Mouse (Mus musculus) telencephalon, adult 2 months (tissue): ENCODE measurements around the gene Ppp1r35.

Experiments used
- DNase-seq: peaks from one replicate; pipeline ENCODE4 v3.0.0-alpha.2; 2011; ENCODE audit warnings: low read depth, low spot score

Ppp1r35 gene

DNA sequence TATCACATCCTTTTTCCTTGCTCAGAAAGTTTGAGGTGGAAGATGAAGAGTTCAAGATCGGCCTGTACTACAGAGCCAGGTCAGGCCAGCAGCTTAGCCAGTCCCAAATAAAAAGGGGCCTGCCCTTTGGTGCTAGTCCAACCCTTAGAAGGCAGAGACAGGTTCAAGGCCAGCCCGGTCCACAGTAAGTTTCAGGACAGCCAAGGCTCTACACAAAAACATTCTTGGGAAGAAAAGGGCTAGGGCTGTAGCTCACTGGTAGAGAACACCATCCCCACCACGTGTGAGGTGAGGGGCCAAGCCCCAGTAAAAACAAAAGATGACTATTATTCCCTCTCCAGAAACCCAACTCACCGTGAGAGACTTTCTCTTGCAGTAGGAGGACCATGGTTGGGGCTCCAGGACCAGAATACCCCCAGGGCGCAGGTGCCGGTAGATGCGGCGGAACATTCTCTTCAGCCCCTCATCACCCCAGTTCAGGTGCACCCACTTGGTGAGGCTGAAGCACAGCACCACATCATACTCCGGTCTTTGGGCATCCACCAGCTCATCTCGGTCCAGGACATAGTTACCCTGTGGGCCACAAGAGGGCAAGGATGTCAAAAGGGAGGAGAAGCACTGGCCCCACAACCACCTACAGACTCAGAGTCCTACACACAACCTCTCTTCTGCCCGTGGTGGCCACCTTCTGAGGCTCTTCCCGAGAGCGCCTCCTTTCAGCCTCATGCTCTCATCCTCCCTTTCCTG lies 4.3 kb downstream of the Ppp1r35 start:
- no peak for DNase-seq

DNA sequence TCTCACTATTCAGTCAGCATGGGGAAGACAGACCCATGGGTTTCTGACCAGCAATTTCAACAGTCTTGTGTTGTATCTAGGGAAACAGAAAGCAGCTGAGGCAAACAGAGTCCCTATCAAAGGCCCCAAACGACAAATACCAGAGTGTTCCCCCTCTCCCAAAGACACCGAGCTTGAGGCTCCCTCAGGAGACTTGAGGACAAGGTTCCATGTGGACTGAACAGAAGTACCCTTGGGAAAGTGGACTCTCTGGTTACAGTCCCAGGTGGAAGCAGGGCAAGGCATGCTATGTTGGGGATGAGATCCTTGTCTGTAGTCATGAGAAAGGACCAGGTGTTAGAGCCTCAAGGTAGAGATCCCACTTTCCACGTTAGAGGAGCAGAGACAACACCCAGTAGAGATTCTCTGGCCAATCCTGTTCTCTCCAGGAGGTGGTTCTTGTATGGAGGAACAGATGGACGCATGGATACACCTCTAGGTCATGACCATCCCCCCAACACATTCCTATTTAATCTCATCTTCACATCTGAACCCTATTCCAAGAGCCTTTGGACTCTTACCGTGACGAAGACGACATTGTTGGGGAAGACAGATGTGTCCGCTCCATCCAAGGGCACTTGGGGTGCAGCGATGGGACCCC lies 5.4 kb downstream of the Ppp1r35 start:
- DNase-seq = no peak

DNA sequence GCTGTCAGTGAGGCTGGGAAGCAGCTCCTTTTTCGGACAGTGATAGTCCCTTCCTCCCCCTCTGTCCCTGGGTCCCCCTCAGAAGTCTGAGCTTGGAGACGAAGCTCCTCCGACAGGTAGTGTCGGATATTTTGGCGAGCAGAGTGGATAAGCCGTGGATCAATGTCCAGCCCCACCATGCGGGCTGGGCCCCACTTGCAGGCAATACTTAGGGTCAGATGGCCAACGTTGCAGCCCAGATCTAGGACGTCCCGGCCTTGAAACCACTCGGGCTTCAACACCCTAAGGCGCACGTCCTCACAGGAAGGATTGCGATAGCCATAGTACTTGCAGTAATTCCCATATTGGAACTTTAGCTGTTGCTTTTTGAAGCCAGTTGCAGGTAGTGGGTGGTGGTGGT lies 5.9 kb downstream of the Ppp1r35 start:
- no peak for DNase-seq

DNA sequence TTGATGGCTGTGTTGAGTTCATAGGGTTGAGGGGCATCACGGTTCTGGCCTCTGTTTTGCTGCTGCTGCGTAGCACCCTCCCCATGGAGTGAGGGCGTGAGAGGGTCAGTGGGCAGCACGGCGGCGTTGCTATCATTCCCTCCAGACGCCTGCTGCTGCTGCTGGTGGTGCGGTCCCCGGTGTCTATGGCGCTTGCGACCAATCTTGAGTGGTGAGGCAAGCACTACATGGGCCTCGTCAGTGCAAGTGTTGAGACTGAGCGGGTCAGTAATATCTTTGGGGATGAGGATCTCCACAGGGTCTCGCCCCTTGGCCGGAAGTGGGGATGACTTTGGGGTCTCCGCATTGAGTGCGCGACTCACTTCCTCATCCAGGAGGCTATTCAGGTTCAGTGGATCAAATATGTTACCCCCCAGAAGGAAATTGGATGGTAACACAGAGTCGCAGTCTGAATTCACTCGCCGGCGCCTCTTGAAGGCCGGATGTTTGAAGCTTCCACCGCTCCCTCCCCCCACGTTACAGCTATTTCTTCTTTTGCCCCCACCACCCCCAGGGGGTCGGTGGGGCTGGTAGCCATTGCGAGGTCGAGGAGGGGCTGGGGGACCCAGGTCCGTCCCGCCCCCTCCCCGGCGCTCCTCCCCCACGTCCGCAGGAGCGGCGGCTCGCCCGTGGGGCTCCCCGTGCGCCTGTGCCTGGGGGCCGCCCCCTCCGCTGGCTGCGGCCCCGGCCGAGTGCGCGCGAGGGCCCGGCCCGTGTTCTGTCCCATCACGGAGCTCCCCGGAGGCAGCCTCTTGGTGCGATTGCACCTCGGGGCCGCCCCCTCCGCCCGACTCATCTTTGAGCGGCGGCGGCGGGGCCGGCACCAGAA lies 6.7 kb downstream of the Ppp1r35 start:
- no peak for DNase-seq

DNA sequence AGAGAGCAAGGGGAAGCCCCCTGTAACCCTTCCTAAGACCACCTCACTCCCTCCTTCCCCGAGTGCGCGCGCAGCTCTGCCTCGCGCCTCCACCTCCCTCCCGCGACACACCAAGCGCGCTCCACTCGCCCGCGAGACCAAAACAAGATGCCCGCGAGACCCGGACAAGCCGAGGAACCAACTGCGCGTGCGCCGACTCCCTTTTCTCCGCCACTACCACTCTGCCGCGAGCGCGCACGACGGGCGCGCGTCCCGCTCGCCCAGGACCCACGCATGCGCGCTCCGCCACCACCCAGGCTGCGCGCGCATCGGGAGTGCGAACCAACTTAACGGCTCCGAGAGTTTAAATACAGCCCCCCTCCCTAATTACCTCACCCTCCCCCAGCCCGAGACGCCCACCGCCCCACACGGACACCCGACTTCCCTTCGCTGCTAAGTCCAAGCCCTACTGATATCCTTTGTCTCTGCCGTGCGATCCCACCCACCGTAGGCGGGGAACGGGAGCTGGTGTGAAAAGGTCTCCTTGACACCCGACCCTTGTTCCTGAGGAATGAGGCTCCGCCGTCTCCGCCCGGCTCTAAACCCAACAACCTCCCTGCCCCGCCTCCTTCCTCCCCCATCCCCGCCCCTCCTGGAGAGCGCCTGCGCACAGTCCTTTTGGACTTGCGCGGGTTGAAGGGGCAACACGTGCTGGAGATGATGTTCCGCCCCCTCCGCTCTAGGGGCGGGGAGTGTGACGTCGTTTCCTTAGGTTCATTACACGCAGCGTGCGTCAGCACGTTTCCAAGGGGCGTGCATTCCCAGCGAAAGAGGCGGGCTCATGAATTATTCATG lies 7.7 kb downstream of the Ppp1r35 start:
- peak; percentile 99 for DNase-seq

DNA sequence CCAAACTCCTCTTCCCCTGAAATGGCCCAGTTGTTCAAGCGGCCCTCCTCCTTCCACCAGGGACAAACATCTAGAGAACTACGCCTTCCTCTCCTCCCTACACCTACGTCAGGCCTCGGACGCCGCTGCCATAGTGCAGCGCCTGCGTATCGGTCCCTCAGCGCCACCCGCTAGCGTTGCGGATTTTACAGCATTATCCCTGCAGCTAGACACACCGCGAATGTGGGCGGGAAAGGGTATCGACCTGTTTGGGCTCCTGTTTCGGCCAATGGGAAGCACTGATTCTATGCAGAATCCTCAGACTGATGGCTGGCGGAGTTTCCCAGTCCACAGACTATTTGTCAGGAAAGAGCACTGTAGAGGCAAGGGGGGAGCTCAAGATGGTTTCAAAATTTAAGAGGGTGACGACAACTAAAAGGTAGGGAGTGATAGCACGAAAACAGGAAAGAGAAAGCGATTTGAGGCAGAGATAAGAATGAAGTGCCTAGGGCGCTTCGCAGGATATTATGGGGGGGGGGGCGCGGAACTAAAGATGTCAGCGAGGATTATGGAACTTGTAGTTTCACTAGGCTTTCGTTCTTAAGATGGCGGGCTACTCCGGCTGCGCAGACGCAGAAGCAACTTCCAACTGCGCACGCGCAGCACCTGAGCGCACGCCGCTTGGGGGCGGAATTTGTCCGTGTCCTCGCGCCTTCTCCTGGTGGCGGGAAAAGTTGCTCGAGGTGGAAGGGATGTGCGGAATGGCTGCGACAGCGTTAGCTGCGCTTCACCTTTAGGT lies 8.7 kb downstream of the Ppp1r35 start, which contains the start of the genes Mepce and Zcwpw1:
Mepce (minus strand) TSS at position 505 of the 778 bp plus-strand sequence.
Zcwpw1 (plus strand) TSS at position 648 of the 778 bp plus-strand sequence.
- peak; percentile 95 for DNase-seq

DNA sequence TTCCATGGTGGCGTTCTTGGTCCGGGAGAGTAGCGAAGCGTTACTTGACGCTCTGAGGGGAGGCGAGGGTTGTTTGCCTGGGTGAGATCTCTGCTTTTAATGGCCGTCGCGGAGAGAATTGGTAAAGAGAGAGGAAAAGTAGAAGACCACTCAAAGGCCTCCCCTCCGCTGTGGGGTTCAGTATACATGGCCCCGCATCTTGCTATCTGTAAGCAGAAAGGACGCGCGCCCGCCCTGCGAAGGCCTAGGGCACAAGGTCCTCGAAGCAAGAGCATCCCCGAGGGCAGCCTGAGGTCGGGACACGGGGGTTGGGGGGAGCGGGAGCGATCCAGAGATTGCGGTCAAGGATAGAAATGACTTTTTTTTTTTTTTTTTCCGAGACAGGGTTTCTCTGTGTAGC lies 9.5 kb downstream of the Ppp1r35 start:
- no peak for DNase-seq

DNA sequence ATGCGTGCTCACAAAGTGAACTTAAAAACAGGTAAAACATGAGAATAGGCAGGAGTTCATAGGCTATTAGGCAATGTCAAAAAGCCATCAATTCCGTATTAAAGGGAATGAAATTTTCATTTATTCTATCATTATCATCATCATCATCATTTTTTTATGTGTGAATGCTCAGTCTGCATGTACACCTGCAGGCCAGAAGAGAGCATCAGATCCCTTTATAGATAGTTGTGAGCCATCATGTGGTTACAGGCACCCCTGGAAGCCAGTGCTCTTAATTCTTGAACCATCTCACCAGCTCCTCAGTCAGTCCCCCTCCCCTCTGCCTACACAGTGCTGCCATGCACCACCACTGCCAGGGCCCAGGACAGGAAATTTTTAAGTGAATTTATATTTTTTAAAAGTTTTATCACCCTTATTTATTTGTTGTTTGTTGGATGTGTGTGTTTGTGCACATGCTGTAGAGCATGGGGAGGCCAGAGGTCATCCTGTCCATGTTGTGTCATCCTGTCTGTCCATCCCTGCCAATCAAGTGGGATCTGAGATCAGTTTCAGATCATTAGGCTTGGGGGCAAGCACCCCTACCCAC lies 10.4 kb downstream of the Ppp1r35 start:
- DNase-seq = no peak

DNA sequence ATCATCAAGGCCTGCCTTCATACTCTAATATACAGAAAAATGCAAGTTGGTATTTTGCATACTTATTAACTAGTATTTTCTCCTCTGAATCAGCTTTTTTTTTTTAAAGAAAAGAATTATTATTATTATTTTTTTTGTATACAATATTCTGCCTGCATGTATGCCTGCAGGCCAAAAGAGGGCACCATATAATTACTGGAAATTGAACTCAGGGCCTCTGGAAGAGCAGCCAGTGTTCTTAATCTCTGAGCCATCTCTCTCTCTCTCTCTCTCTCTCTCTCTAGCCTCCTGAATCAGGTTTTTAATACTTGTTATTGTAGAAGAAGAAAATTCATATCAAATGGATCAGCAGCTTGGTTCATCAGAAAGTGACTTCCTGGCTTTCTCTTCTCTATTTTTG lies 12.9 kb downstream of the Ppp1r35 start:
- no peak for DNase-seq

DNA sequence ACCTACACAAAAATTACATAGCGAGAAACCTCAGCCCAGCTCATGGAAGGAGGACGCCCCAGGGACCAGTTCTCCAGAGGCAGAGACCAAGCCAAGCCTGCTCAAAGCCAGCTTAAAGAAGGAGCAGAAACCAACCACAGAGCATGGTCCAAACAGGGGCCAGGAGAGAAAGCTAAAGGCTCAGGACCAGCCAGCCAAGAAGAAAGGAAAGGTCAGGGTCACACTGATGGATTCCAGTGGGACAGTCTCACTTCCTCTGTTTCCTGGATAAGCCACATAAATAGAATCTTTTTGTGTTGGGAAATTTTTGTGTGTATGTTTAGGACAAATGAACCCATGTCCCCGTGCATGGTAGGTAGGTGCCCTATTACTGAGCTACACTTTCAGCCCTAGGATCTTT lies 18.0 kb downstream of the Ppp1r35 start:
- no peak for DNase-seq

DNA sequence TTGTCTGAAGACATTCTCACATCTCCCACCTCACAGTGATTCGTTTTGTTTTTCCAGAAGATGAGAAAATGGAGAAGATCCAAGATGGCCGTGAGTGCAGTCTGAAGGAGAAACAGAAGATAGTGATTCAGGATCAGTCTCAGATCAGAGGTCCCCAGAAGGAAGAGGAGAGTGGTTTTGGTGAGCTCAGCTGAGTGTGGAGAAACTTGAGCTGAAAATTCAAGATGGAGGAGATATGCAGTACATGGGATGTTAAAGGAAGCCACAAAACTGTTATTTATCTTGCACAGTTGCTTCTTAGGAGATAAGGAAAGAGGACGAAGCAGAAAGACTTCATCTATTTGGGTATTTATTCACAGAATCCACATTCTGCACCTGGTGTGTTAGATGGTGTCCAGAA lies 22.3 kb downstream of the Ppp1r35 start:
- no peak for DNase-seq

DNA sequence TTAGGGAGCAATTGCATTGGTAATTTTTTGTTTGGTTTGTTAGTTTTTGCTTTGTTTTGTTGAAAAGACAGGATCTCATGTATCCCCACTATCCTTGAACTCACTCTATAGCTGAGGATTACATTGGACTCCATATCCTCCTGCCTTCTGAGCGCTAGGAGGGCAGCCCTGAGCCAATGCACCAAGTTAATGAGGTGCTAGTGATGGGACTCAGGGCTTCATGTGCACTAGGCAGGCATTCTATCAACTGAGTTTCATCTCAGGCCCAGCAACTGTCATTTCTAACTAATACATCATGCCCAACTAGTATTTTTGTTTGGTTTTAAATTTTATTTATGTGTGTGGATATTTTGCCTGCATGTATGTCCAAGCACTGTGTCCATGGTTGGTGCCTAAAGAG lies 27.5 kb downstream of the Ppp1r35 start:
- DNase-seq = no peak

DNA sequence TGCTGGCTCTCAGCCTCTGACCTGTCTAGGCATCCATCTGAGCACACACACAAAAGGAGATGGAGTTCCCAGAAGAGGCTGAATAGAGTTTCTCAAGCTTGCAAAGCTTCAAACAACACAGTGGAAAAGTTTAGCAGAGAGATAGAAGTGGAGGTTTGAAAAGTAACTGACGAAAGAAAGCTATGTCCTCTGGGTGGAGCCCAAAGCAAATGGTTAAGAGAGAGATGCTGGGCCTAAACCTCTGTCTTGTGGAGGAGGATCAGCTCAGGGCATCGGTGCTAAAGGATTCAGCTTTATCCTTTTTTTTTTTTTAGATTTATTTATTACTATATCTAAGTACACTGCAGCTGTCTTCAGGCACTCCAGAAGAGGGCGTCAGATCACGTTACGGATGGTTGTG lies 29.7 kb downstream of the Ppp1r35 start:
- no peak for DNase-seq

DNA sequence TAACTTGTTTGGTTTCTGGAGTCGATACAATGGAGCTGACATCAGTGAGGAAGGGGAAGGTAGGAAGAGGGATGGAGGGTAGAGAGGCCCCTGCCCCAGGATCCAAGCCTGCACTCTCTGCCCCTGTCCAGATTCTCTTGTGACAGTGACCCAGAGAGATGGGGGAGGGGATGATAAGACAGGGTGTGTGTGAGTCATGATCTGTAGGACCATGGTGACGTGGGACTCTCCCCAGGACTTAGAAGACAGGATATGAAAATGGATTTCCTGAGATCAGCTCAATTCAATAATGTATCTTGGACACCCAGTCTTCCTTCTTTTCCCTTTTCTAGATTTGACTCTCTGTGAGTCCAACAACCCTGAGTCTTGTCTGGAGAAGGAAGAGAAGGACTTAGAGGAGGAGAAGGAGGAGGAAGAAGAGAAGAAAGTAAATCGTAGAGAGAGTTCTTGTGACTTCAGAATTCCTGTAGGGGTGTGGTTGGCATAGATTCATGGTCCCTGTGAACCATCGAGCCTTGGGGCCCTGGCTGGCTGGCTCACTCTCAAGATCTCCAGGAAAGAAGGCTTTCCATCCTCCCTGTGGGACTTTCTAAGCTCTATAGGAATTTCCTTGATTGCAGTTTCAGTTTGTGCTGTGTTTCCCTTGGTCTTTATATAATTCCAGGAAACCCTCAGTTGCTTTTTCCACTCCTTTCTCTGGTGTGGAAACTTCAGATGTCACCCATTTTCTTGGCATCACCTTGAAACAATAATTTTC lies 39.0 kb downstream of the Ppp1r35 start:
- DNase-seq = no peak

DNA sequence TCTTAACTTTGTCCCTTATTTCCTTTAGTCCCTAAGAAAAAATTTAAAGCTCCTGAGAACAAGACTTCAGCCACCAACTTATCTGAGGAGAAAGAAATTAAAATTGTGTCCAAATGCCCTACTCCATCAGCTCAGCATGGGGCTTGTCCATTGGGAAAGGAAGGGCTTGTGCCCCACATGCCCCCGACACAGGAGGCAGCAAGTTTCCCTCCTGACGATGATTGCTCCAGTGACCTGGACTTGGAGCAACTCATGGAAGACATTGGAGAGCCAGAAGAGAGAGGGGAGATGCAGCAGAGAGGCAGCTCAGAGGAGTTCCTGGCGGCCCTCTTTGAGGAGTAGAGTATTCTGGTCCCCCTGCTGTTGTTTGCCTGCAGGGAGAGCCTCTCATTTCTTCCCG lies 43.5 kb downstream of the Ppp1r35 start:
- DNase-seq = no peak

DNA sequence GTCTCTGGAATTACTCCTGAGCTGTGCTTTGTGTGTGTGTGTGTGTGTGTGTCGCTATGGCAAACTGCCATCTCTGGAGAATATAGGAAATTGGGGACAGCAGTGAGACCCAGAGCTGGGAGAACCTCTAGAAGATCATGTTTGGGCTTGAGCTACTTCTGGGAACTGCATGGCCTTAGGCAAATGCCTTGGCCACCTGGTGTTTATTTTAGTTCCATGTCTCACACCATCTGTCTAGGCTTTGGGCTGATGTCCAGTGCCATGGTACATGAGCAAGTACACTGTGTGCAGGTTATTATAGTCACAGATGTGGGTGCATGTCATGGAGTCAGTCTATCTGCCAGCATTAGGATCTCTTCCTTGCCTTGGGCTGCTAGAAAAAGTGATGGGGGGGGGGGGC lies 44.0 kb downstream of the Ppp1r35 start:
- no peak for DNase-seq

DNA sequence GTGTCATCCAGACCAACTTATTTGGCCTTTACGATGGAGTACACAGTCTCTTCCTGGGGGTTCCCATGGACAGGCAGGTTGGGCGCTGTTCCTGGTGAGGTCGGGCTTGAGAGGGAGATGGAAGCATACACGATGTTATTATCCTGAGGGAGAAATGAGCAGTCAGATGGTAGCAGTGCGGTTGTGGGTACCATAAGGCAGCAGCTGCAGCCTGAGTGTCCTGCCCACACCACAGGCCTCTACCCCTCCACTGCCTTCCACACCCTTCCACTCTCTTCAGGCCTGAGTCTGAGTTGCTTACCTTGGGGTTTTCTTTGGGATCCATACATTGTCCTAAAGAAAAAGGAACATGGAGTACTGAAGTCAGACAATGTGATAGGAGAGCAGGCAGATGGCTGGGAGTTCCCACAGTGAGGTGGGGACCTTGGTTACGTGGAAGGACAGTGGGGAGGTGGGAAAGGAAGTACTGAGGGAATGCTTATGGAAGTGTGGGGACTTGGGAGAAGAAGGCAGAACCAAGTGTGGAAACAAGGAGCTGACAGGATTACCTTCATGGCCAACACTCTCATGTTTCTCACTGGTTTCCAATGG lies 44.9 kb downstream of the Ppp1r35 start:
- no peak for DNase-seq

DNA sequence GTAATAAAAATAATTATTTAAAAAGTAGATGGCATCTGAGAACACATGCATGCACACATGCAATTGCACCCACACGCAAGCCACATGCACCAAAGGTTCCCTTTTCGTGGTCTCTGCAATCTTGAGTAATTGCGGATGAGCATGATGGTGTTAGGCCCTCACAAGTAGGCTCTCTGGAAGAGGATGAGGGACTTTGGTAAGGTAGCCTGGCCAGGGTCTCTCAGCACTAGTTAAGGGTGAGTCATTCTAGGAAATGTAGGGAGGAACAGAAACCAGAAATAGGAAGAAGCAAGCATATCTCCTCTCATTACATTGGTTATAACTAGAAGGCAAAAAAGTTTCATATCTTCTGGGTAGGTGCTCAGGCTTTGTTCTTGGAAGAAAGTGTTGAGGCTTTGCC lies 46.4 kb downstream of the Ppp1r35 start:
- no peak for DNase-seq

DNA sequence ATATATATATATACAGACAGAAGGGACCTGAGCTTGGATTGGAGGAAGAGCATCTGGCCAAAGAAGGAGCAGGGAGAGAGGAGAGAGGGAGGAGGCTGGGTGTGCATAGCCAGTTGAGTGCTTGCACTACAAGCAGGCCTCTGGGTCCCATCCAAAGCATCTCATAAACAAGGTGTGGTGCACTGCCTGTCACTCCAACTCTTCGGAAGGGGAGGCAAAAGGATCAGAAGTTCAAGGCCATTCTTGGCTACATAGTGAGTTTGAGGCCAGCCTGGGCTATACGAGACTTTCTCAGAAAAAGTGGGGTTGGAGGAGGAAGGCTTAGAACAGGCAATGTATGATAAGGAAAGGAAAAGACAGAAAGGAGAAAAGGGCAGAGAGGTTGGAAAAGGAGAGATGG lies 47.3 kb downstream of the Ppp1r35 start:
- no peak for DNase-seq
